Mouse (Mus musculus): ENCODE results near the gene Eif5a. TPM values are rescaled to one million over a fixed set of nuclear protein-coding genes. Genes with fewer than 3 reads are reported as not detected.
"Not testable (repeated sequence)": the region's sequence is repeated elsewhere in the genome, so short reads cannot be mapped to it uniquely, and the experiment has no call there.

Eif5a gene
- polyA plus RNA-seq, 1 experiment: 575 TPM

- H3K4me1 ChIP-seq (ENCODE audit: control insufficient read depth, insufficient read depth, low read length): peaks cover 6% of the 10 kb centered on the region; the same call in 1 of the 2 replicates
- under 1% methylated on average over 61 of the region's 65 CpGs for WGBS
- peak; percentile 64 for DNase-seq
- H3K27ac ChIP-seq (ENCODE audit: insufficient read depth, low read depth, low read length): peak overlapping the region; percentile 93
- peaks cover 9% of the 10 kb centered on the region; the same call in 1 of the 2 replicates for H3K36me3 ChIP-seq (ENCODE audit: control insufficient read depth, insufficient read depth, low read length)
- peak overlapping the region; percentile 84 for H3K4me3 ChIP-seq (ENCODE audit: insufficient read depth, low read depth, low read length)
- TF ChIP-seq CTCF (conservative IDR thresholded peaks at IDR 0.05; ENCODE audit: insufficient read depth, insufficient read length, low read depth, low read length) (no peak), POLR2A (IDR thresholded peaks at IDR 0.05; ENCODE audit: low read depth, low read length) (no peak)
- no peaks in the 10 kb centered on the region for H3K27me3 ChIP-seq (replicated peaks; ENCODE audit: control insufficient read depth, insufficient read depth, low read length)
Measured at GRCm38 (mm10) chr11:69920266-69921031, 1.3 kb downstream of the Eif5a start.

GRCm38 (mm10) chr11:69919661-69920265, 2.0 kb downstream of the Eif5a start:
- under 1% methylated on average over 17 of the region's 17 CpGs for WGBS
- Histone ChIP-seq H3K27ac (ENCODE audit: insufficient read depth, low read depth, low read length) (peak overlapping the region; percentile 22), H3K4me3 (ENCODE audit: insufficient read depth, low read depth, low read length) (peak overlapping the region; percentile 84), H3K36me3 (ENCODE audit: control insufficient read depth, insufficient read depth, low read length) (peaks cover 9% of the 10 kb centered on the region; the same call in 1 of the 2 replicates), H3K27me3 (replicated peaks; ENCODE audit: control insufficient read depth, insufficient read depth, low read length) (no peaks in the 10 kb centered on the region), H3K4me1 (ENCODE audit: control insufficient read depth, insufficient read depth, low read length) (peaks cover 10% of the 10 kb centered on the region)
- TF ChIP-seq POLR2A (IDR thresholded peaks at IDR 0.05; ENCODE audit: low read depth, low read length) (no peak), CTCF (conservative IDR thresholded peaks at IDR 0.05; ENCODE audit: insufficient read depth, insufficient read length, low read depth, low read length) (no peak)
- peak; percentile 91 for DNase-seq

GRCm38 (mm10) chr11:69919053-69919452, 2.7 kb downstream of the Eif5a start:
- no peak overlapping the region for H3K27ac ChIP-seq (ENCODE audit: insufficient read depth, low read depth, low read length)
- WGBS: 56% methylated on average over 9 of the region's 9 CpGs
- peaks cover 9% of the 10 kb centered on the region; the same call in 1 of the 2 replicates for H3K36me3 ChIP-seq (ENCODE audit: control insufficient read depth, insufficient read depth, low read length)
- TF ChIP-seq CTCF (conservative IDR thresholded peaks at IDR 0.05; ENCODE audit: insufficient read depth, insufficient read length, low read depth, low read length) (no peak), POLR2A (IDR thresholded peaks at IDR 0.05; ENCODE audit: low read depth, low read length) (no peak)
- H3K4me1 ChIP-seq (ENCODE audit: control insufficient read depth, insufficient read depth, low read length): peaks cover 14% of the 10 kb centered on the region
- no peak overlapping the region for H3K4me3 ChIP-seq (ENCODE audit: insufficient read depth, low read depth, low read length)
- no peaks in the 10 kb centered on the region for H3K27me3 ChIP-seq (replicated peaks; ENCODE audit: control insufficient read depth, insufficient read depth, low read length)
- no peak for DNase-seq

GRCm38 (mm10) chr11:69918118-69918517, 3.6 kb downstream of the Eif5a start:
- WGBS: 80% methylated on average over 5 of the region's 5 CpGs
- Histone ChIP-seq H3K27me3 (replicated peaks; ENCODE audit: control insufficient read depth, insufficient read depth, low read length) (no peaks in the 10 kb centered on the region), H3K27ac (ENCODE audit: insufficient read depth, low read depth, low read length) (no peak overlapping the region), H3K36me3 (ENCODE audit: control insufficient read depth, insufficient read depth, low read length) (peaks cover 9% of the 10 kb centered on the region; the same call in 1 of the 2 replicates), H3K4me1 (ENCODE audit: control insufficient read depth, insufficient read depth, low read length) (peaks cover 19% of the 10 kb centered on the region), H3K4me3 (ENCODE audit: insufficient read depth, low read depth, low read length) (no peak overlapping the region)
- TF ChIP-seq CTCF (conservative IDR thresholded peaks at IDR 0.05; ENCODE audit: insufficient read depth, insufficient read length, low read depth, low read length): no peak
- TF ChIP-seq POLR2A (IDR thresholded peaks at IDR 0.05; ENCODE audit: low read depth, low read length): no peak
- no peak for DNase-seq

- Histone ChIP-seq H3K27me3 (replicated peaks; ENCODE audit: control insufficient read depth, insufficient read depth, low read length) (no peaks in the 10 kb centered on the region), H3K27ac (ENCODE audit: insufficient read depth, low read depth, low read length) (no peak overlapping the region), H3K4me3 (ENCODE audit: insufficient read depth, low read depth, low read length) (no peak overlapping the region), H3K36me3 (ENCODE audit: control insufficient read depth, insufficient read depth, low read length) (peaks cover 9% of the 10 kb centered on the region; the same call in 1 of the 2 replicates), H3K4me1 (ENCODE audit: control insufficient read depth, insufficient read depth, low read length) (peaks cover 18% of the 10 kb centered on the region)
- TF ChIP-seq POLR2A (IDR thresholded peaks at IDR 0.05; ENCODE audit: low read depth, low read length) (no peak), CTCF (conservative IDR thresholded peaks at IDR 0.05; ENCODE audit: insufficient read depth, insufficient read length, low read depth, low read length) (no peak)
- WGBS: 82% methylated on average over 8 of the region's 8 CpGs
- no peak for DNase-seq
Measured at GRCm38 (mm10) chr11:69917379-69917948, 4.3 kb downstream of the Eif5a start.

GRCm38 (mm10) chr11:69916652-69917378, 4.9 kb downstream of the Eif5a start:
- not testable (repeated sequence) for H3K36me3 ChIP-seq (ENCODE audit: control insufficient read depth, insufficient read depth, low read length); DNase-seq; H3K27me3 ChIP-seq (replicated peaks; ENCODE audit: control insufficient read depth, insufficient read depth, low read length); H3K27ac ChIP-seq (ENCODE audit: insufficient read depth, low read depth, low read length); H3K4me3 ChIP-seq (ENCODE audit: insufficient read depth, low read depth, low read length)
- 50% methylated on average over 7 of the region's 7 CpGs for WGBS
- H3K4me1 ChIP-seq (ENCODE audit: control insufficient read depth, insufficient read depth, low read length): peaks cover 17% of the 10 kb centered on the region

Data from kidney, adult 2 months (tissue).